Mouse (Mus musculus): ENCODE measurements around the gene Clstn2. TPM values are rescaled to one million over a fixed set of nuclear protein-coding genes. Genes with fewer than 3 reads are reported as not detected.

Gene Clstn2
- total and polyA plus RNA-seq, 2 experiments from 2014 or later, result 0.14 to 0.61 TPM

DNA sequence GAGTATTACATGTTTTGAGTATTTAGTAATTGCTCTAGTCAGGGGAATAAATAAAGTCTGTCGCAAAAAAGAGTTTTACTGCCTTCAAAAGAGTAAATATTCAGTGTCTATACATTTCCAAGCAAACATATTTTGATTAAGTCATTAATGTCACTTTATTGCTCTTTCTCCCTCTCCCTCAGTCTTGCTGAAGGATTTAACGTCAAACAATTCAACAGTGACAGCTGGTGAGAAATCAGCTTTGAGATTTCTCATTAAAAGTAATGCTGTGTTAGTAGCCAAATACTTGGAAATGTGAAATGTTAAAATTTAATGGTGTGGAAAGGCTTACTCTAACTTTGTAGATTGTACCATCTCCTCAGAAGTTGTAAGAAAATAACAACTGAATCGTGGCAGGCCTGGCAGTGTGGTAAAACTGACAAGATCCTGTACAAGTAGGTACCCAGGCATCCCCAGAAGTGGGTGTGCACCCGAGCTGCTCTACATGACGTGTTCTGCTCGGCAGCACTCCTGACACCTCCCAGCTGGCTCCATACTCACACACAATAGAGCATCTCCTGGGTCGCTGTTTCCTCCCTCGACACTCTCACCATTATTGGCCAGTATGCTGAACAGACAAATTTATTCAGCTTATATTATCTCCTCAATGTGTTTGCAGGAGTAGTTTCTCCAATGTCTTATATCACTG, 165.8 kb downstream of the Clstn2 start:
- no peaks in the 10 kb centered on the region for H3K9me3 ChIP-seq (replicated peaks; ENCODE audit: control insufficient read depth, low read length)
- WGBS, result 60% methylated on average over 8 of the region's 8 CpGs
- DNase-seq (ENCODE audit: low spot score), result no peak
- TF ChIP-seq CTCF (IDR thresholded peaks at IDR 0.05; ENCODE audit: low read depth) (no peak), EP300 (IDR thresholded peaks at IDR 0.05; ENCODE audit: low read depth) (no peak)
- H3K4me2 ChIP-seq (ENCODE audit: low read depth, low read length), result no peak overlapping the region
- H3K27ac ChIP-seq (ENCODE audit: low read depth), result no peak overlapping the region
- no peaks in the 10 kb centered on the region for H3K4me1 ChIP-seq (ENCODE audit: control insufficient read depth, insufficient read depth)
- no peak for ATAC-seq (ENCODE audit: insufficient read depth, low read depth)
- no peaks in the 10 kb centered on the region for H3K27me3 ChIP-seq (ENCODE audit: control insufficient read depth, insufficient read depth, low read length)
- H3K9ac ChIP-seq (replicated peaks; ENCODE audit: low read depth, low read length), result no peak overlapping the region
- no peak overlapping the region for H3K4me3 ChIP-seq (ENCODE audit: low read depth, low read length)
- H3K36me3 ChIP-seq (replicated peaks; ENCODE audit: control insufficient read depth, insufficient read depth, low read length), result no peaks in the 10 kb centered on the region

DNA sequence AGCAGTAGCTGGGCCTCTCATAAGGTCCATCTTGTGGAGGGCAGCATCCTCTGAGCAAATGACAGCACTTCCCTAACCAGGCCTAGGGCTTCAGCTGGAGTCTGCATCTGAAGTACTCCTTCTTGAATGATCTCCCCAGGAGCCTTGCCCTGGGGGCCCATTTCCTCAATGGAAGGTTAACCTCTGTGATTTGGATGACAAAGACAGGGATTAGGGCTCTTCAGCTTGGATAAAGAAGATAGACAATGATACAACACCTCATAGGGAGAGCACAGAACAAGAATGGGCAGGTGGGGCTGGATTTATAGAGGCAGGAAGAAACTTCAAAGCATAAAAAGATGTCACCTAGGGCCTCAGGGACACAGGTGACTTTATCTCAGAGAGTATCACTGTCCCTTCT, 180.1 kb downstream of the Clstn2 start:
- H3K36me3 ChIP-seq (replicated peaks; ENCODE audit: control insufficient read depth, insufficient read depth, low read length), result no peaks in the 10 kb centered on the region
- no peak overlapping the region for H3K4me2 ChIP-seq (ENCODE audit: low read depth, low read length)
- no peak overlapping the region for H3K9ac ChIP-seq (replicated peaks; ENCODE audit: low read depth, low read length)
- TF ChIP-seq CTCF (IDR thresholded peaks at IDR 0.05; ENCODE audit: low read depth) (no peak), EP300 (IDR thresholded peaks at IDR 0.05; ENCODE audit: low read depth) (no peak)
- H3K9me3 ChIP-seq (replicated peaks; ENCODE audit: control insufficient read depth, low read length), result no peaks in the 10 kb centered on the region
- DNase-seq (ENCODE audit: low spot score) (no peak), ATAC-seq (ENCODE audit: insufficient read depth, low read depth) (no peak)
- H3K4me3 ChIP-seq (ENCODE audit: low read depth, low read length), result no peak overlapping the region
- no peaks in the 10 kb centered on the region for H3K4me1 ChIP-seq (ENCODE audit: control insufficient read depth, insufficient read depth)
- no peaks in the 10 kb centered on the region for H3K27me3 ChIP-seq (ENCODE audit: control insufficient read depth, insufficient read depth, low read length)
- no peak overlapping the region for H3K27ac ChIP-seq (ENCODE audit: low read depth)

- peak; percentile 25 for DNase-seq (ENCODE audit: low spot score)
- Histone ChIP-seq H3K4me3 (ENCODE audit: low read depth, low read length) (no peak overlapping the region), H3K27ac (ENCODE audit: low read depth) (no peak overlapping the region), H3K4me1 (ENCODE audit: control insufficient read depth, insufficient read depth) (no peaks in the 10 kb centered on the region), H3K9ac (replicated peaks; ENCODE audit: low read depth, low read length) (no peak overlapping the region), H3K27me3 (ENCODE audit: control insufficient read depth, insufficient read depth, low read length) (no peaks in the 10 kb centered on the region), H3K36me3 (replicated peaks; ENCODE audit: control insufficient read depth, insufficient read depth, low read length) (no peaks in the 10 kb centered on the region), H3K9me3 (replicated peaks; ENCODE audit: control insufficient read depth, low read length) (no peaks in the 10 kb centered on the region), H3K4me2 (ENCODE audit: low read depth, low read length) (no peak overlapping the region)
- ATAC-seq (ENCODE audit: insufficient read depth, low read depth), result no peak
- TF ChIP-seq EP300 (IDR thresholded peaks at IDR 0.05; ENCODE audit: low read depth) (no peak), CTCF (IDR thresholded peaks at IDR 0.05; ENCODE audit: low read depth) (no peak)
- 70% methylated on average over 12 of the region's 12 CpGs for WGBS
Measured at GRCm38 (mm10) chr9:97847873-97848838, 184.8 kb downstream of the Clstn2 start.

DNA sequence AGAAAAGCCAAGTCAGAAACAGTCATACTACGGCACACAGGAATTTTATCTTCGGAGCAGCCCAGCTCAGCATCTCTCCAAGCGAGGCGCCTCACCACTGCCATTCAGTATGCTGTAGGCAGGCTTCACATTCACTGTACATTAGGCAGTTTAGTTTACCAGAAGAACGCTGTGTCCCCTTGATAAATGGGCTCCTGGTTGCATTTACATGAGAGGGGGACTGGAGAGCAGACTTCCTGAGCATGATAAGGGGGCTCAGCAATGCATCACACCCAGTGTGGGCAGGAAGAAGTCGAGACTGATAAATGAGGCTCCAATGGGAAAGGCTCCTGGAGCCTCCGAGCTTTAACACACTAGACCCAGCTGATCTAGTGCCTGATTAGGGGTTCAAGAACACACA, 190.9 kb downstream of the Clstn2 start:
- H3K4me3 ChIP-seq (ENCODE audit: low read depth, low read length), result no peak overlapping the region
- no peak overlapping the region for H3K9ac ChIP-seq (replicated peaks; ENCODE audit: low read depth, low read length)
- no peaks in the 10 kb centered on the region for H3K27me3 ChIP-seq (ENCODE audit: control insufficient read depth, insufficient read depth, low read length)
- H3K9me3 ChIP-seq (replicated peaks; ENCODE audit: control insufficient read depth, low read length), result no peaks in the 10 kb centered on the region
- H3K4me2 ChIP-seq (ENCODE audit: low read depth, low read length), result no peak overlapping the region
- H3K4me1 ChIP-seq (ENCODE audit: control insufficient read depth, insufficient read depth), result no peaks in the 10 kb centered on the region
- no peaks in the 10 kb centered on the region for H3K36me3 ChIP-seq (replicated peaks; ENCODE audit: control insufficient read depth, insufficient read depth, low read length)
- ATAC-seq (ENCODE audit: insufficient read depth, low read depth) (no peak; the same call in 1 of the 2 replicates), DNase-seq (ENCODE audit: low spot score) (no peak)
- WGBS, result 10% methylated on average over 7 of the region's 7 CpGs
- H3K27ac ChIP-seq (ENCODE audit: low read depth), result no peak overlapping the region
- TF ChIP-seq CTCF (IDR thresholded peaks at IDR 0.05; ENCODE audit: low read depth) (no peak), EP300 (IDR thresholded peaks at IDR 0.05; ENCODE audit: low read depth) (no peak)

GRCm38 (mm10) chr9:97831216-97831615, 201.8 kb downstream of the Clstn2 start:
- TF ChIP-seq CTCF (IDR thresholded peaks at IDR 0.05; ENCODE audit: low read depth) (no peak), EP300 (IDR thresholded peaks at IDR 0.05; ENCODE audit: low read depth) (no peak)
- no peak overlapping the region for H3K4me3 ChIP-seq (ENCODE audit: low read depth, low read length)
- no peak overlapping the region for H3K27ac ChIP-seq (ENCODE audit: low read depth)
- no peaks in the 10 kb centered on the region for H3K9me3 ChIP-seq (replicated peaks; ENCODE audit: control insufficient read depth, low read length)
- no peaks in the 10 kb centered on the region for H3K36me3 ChIP-seq (replicated peaks; ENCODE audit: control insufficient read depth, insufficient read depth, low read length)
- peaks cover 16% of the 10 kb centered on the region; the same call in 1 of the 2 replicates for H3K4me1 ChIP-seq (ENCODE audit: control insufficient read depth, insufficient read depth)
- no peak overlapping the region for H3K9ac ChIP-seq (replicated peaks; ENCODE audit: low read depth, low read length)
- no peak for DNase-seq (ENCODE audit: low spot score)
- H3K27me3 ChIP-seq (ENCODE audit: control insufficient read depth, insufficient read depth, low read length), result no peaks in the 10 kb centered on the region
- H3K4me2 ChIP-seq (ENCODE audit: low read depth, low read length), result no peak overlapping the region
- ATAC-seq (ENCODE audit: insufficient read depth, low read depth), result no peak
- WGBS, result 67% methylated on average over 3 of the region's 3 CpGs

Data from heart, postnatal 0 days (tissue).